Mouse (Mus musculus): ENCODE data around the gene Zfp619.
"Not testable (repeated sequence)": the region's sequence is repeated elsewhere in the genome, so short reads cannot be mapped to it uniquely, and the experiment has no call there.

The Zfp619 gene

DNA sequence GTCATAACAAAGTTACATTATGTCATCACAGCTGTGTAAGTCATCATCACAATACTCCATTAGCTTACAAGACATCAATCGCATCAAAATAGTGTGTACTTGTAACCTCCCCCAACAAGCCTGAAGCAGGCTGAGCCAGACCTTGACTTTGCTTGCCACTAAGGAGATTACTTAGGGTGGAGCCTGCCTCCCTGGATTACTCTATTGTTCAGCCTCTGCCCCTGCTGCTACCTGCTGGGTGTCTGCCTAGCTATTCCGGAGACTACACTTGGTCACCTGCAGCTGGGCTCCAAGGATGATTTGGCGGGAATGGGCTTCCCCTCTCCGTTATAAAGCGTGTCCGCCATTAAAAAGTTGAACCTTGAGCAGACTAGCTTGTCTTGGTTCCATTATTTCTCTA is 69.3 kb downstream of the Zfp619 start:
- in situ Hi-C loops (cut with MboI; ENCODE audit: unreplicated experiment in 2 of 2), result not testable (repeated sequence)

GRCm38 (mm10) chr7:39588037-39588436 is 70.5 kb downstream of the Zfp619 start:
- in situ Hi-C loops (cut with MboI; ENCODE audit: unreplicated experiment in 2 of 2), result no loop called here

GRCm38 (mm10) chr7:39588471-39589041 is 71.0 kb downstream of the Zfp619 start:
- in situ Hi-C loops (cut with MboI; ENCODE audit: unreplicated experiment in 2 of 2), result not testable (repeated sequence)

- in situ Hi-C loops (cut with MboI; ENCODE audit: unreplicated experiment in 2 of 2), result not testable (repeated sequence)
These were observed 71.5 kb downstream of the Zfp619 start for GRCm38 (mm10) chr7:39589044-39589443.

Data from v-Abl transformed pro-B cells (cell line).